Mouse (Mus musculus) limb, embryonic 14.5 days (tissue): Measurements from ENCODE around the gene Cyp3a13. TPM values are rescaled to one million over a fixed set of nuclear protein-coding genes. Genes with fewer than 3 reads are reported as not detected.
"Not testable (repeated sequence)": the region's sequence is repeated elsewhere in the genome, so short reads cannot be mapped to it uniquely, and the experiment has no call there.

ENCODE experiments used
- ATAC-seq: fragments of 200-750 bp; cut with Nextera tagmentation; 2 replicates; pipeline ENCODE4 v1.8.0; 2017; ENCODE audit warnings: low read depth, moderate number of reproducible peaks, moderate TSS enrichment; ENCODE audit not compliant: low FRiP score
- DNase-seq: peaks from one replicate; pipeline ENCODE4 v3.0.0-alpha.2; 2015; ENCODE audit warnings: low spot score
- H3K27ac ChIP-seq: fragments of 300-500 bp; sonication (generic); replicated peaks from 2 replicates; pipeline ENCODE4 v1.5.1; 2014; ENCODE audit warnings: low read depth, mild to moderate bottlenecking, low read length, moderate library complexity, mixed read lengths
- H3K27me3 ChIP-seq: fragments of 300-500 bp; sonication (generic); 2 replicates; pipeline ENCODE4 v1.6.1; 2014; ENCODE audit warnings: low read length, mixed read lengths; ENCODE audit not compliant: control insufficient read depth, insufficient read depth
- H3K36me3 ChIP-seq: fragments of 300-500 bp; sonication (generic); 2 replicates; pipeline ENCODE4 v1.6.1; 2014; ENCODE audit warnings: mild to moderate bottlenecking, low read length, moderate library complexity, mixed read lengths; ENCODE audit not compliant: control insufficient read depth, insufficient read depth
- H3K4me1 ChIP-seq: fragments of 300-500 bp; sonication (generic); 2 replicates; pipeline ENCODE4 v1.6.1; 2014; ENCODE audit warnings: antibody characterized with exemption, low read length, mixed read lengths; ENCODE audit not compliant: control insufficient read depth, insufficient read depth
- H3K4me2 ChIP-seq: fragments of 300-500 bp; sonication (generic); replicated peaks from 2 replicates; pipeline ENCODE4 v1.6.1; 2014; ENCODE audit warnings: low read depth, mild to moderate bottlenecking, low read length, moderate library complexity; ENCODE audit not compliant: severe bottlenecking
- H3K4me3 ChIP-seq: fragments of 300-500 bp; sonication (generic); replicated peaks from 2 replicates; pipeline ENCODE4 v1.5.1; 2014; ENCODE audit warnings: low read length
- H3K9ac ChIP-seq: fragments of 300-500 bp; sonication (generic); 2 replicates; pipeline ENCODE4 v1.6.1; 2014; ENCODE audit warnings: mild to moderate bottlenecking, low read depth, low read length, moderate library complexity; ENCODE audit not compliant: severe bottlenecking
- H3K9me3 ChIP-seq: fragments of 300-500 bp; sonication (generic); 2 replicates; pipeline ENCODE4 v1.6.1; 2016; ENCODE audit warnings: low read length; ENCODE audit not compliant: control insufficient read depth
- POLR2A ChIP-seq: fragments of 200-500 bp; IDR thresholded peaks from 2 replicates; pipeline ENCODE4 v1.8.0; 2012; ENCODE audit warnings: inconsistent platforms, mild to moderate bottlenecking, moderate library complexity, borderline replicate concordance; ENCODE audit not compliant: insufficient read depth, insufficient read length; ENCODE audit errors: extremely low read depth
- WGBS: fragments of 180-500 bp; shearing (Covaris S2); extraction: QIAGEN DNeasy Blood & Tissue Kit; methylation state at CpG from one replicate; pipeline ENCODE4 v1.1.7; 2014; 5-methylcytosine and 5-hydroxymethylcytosine counted together
- polyA plus RNA-seq, 2 experiments: library from polyadenylated mRNA; depleted of rRNA in 1 of 2; stranded (reverse) in 1 of 2; unstranded in 1 of 2; fragments of >200 nt; fragmentation: Nextera tagmentation in 1 of 2; extraction: Ambion mirVana in 1 of 2; gene quantifications; 2 replicates each; pipeline versions ENCODE4 v1.2.1 to v1.2.3; 2012 to 2014

Cyp3a13 gene
- polyA plus RNA-seq, 2 experiments: 0.08 TPM; not detected in 1

- no peaks in the 10 kb centered on the region for H3K27me3 ChIP-seq
- no peak for DNase-seq
- 71% methylated on average over 1 of the region's 1 CpGs for WGBS
- TF ChIP-seq POLR2A: no peak
- H3K4me1 ChIP-seq: no peaks in the 10 kb centered on the region
- no peaks in the 10 kb centered on the region for H3K9me3 ChIP-seq
- no peaks in the 10 kb centered on the region for H3K36me3 ChIP-seq
- H3K27ac ChIP-seq: no peak overlapping the region
- ATAC-seq: no peak
- no peak overlapping the region for H3K4me2 ChIP-seq
- H3K9ac ChIP-seq: no peak overlapping the region
- H3K4me3 ChIP-seq: no peak overlapping the region
Measured at GRCm38 (mm10) chr5:137887666-137888065, 33.8 kb downstream of the Cyp3a13 start.

GRCm38 (mm10) chr5:137885894-137886293 is 35.5 kb downstream of the Cyp3a13 start:
- Histone ChIP-seq H3K4me3 (no peak overlapping the region), H3K9ac (no peak overlapping the region), H3K27ac (no peak overlapping the region), H3K27me3 (no peaks in the 10 kb centered on the region), H3K4me1 (no peaks in the 10 kb centered on the region), H3K4me2 (no peak overlapping the region), H3K36me3 (no peaks in the 10 kb centered on the region), H3K9me3 (no peaks in the 10 kb centered on the region)
- WGBS: 3% methylated on average over 2 of the region's 2 CpGs
- peak; percentile 72 for DNase-seq
- TF ChIP-seq POLR2A: no peak
- no peak for ATAC-seq

GRCm38 (mm10) chr5:137883345-137883744 is 38.1 kb downstream of the Cyp3a13 start:
- TF ChIP-seq POLR2A: no peak
- Histone ChIP-seq H3K4me3 (no peak overlapping the region), H3K27ac (no peak overlapping the region), H3K9ac (no peak overlapping the region), H3K4me2 (no peak overlapping the region), H3K36me3 (no peaks in the 10 kb centered on the region), H3K27me3 (no peaks in the 10 kb centered on the region), H3K9me3 (no peaks in the 10 kb centered on the region), H3K4me1 (no peaks in the 10 kb centered on the region)
- DNase-seq (no peak), ATAC-seq (no peak)
- WGBS: 79% methylated on average over 3 of the region's 3 CpGs

GRCm38 (mm10) chr5:137882922-137883321 is 38.5 kb downstream of the Cyp3a13 start:
- WGBS: 76% methylated on average over 4 of the region's 4 CpGs
- Histone ChIP-seq H3K27ac (no peak overlapping the region), H3K9me3 (no peaks in the 10 kb centered on the region), H3K4me1 (no peaks in the 10 kb centered on the region), H3K4me3 (no peak overlapping the region), H3K4me2 (no peak overlapping the region), H3K36me3 (no peaks in the 10 kb centered on the region), H3K9ac (no peak overlapping the region), H3K27me3 (no peaks in the 10 kb centered on the region)
- ATAC-seq (no peak), DNase-seq (no peak)
- TF ChIP-seq POLR2A: no peak

- Histone ChIP-seq H3K9me3 (no peaks in the 10 kb centered on the region), H3K4me3 (no peak overlapping the region), H3K9ac (no peak overlapping the region), H3K36me3 (no peaks in the 10 kb centered on the region), H3K4me2 (no peak overlapping the region), H3K4me1 (no peaks in the 10 kb centered on the region), H3K27ac (no peak overlapping the region), H3K27me3 (no peaks in the 10 kb centered on the region)
- no peak for TF ChIP-seq POLR2A
- DNase-seq (peak; percentile 4), ATAC-seq (no peak)
- WGBS: 42% methylated on average over 2 of the region's 2 CpGs
Measured at GRCm38 (mm10) chr5:137877860-137878259, 43.6 kb downstream of the Cyp3a13 start.

GRCm38 (mm10) chr5:137875054-137875453 is 46.4 kb downstream of the Cyp3a13 start:
- H3K4me3 ChIP-seq: no peak overlapping the region
- H3K9ac ChIP-seq: no peak overlapping the region
- no peak for TF ChIP-seq POLR2A
- no peak overlapping the region for H3K4me2 ChIP-seq
- no peak for DNase-seq
- H3K27me3 ChIP-seq: no peaks in the 10 kb centered on the region
- H3K36me3 ChIP-seq: no peaks in the 10 kb centered on the region
- H3K9me3 ChIP-seq: no peaks in the 10 kb centered on the region
- ATAC-seq: no peak
- no peaks in the 10 kb centered on the region for H3K4me1 ChIP-seq
- no peak overlapping the region for H3K27ac ChIP-seq
- 89% methylated on average over 2 of the region's 2 CpGs for WGBS

- H3K9me3 ChIP-seq, H3K4me3 ChIP-seq, H3K4me2 ChIP-seq, H3K27me3 ChIP-seq, DNase-seq, ATAC-seq, H3K27ac ChIP-seq, H3K36me3 ChIP-seq, H3K9ac ChIP-seq, H3K4me1 ChIP-seq: not testable (repeated sequence)
- 20% methylated on average over 1 of the region's 1 CpGs for WGBS
Measured at GRCm38 (mm10) chr5:137872381-137872702, 49.1 kb downstream of the Cyp3a13 start.

GRCm38 (mm10) chr5:137871644-137872380 is 49.6 kb downstream of the Cyp3a13 start, which contains the start of gene Pilrb2:
Gene Pilrb2 (minus strand): TSS chr5:137871815.
- not testable (repeated sequence) for H3K4me3 ChIP-seq, H3K36me3 ChIP-seq, H3K27me3 ChIP-seq, H3K27ac ChIP-seq, H3K9ac ChIP-seq, H3K9me3 ChIP-seq, H3K4me1 ChIP-seq, H3K4me2 ChIP-seq, ATAC-seq, DNase-seq
- WGBS: 63% methylated on average over 2 of the region's 3 CpGs
